Mouse (Mus musculus) splenic B cell, adult 2 months (primary cell): Measurements from ENCODE around the gene Cbarp.

Experiments used
- DNase-seq: peaks from one replicate; pipeline ENCODE4 v3.0.0-alpha.2; 2011; ENCODE audit warnings: low read depth, low spot score
- H3K27me3 ChIP-seq: 2 replicates; pipeline ENCODE4 v1.6.1; 2012; ENCODE audit warnings: mild to moderate bottlenecking, low read length, moderate library complexity, mixed read lengths; ENCODE audit not compliant: control insufficient read depth, poor library complexity, insufficient read depth, severe bottlenecking
- H3K36me3 ChIP-seq: 2 replicates; pipeline ENCODE4 v1.6.1; 2012; ENCODE audit warnings: mild to moderate bottlenecking, low read length, moderate library complexity, mixed read lengths; ENCODE audit not compliant: control insufficient read depth, poor library complexity, insufficient read depth, severe bottlenecking

Gene Cbarp

DNA sequence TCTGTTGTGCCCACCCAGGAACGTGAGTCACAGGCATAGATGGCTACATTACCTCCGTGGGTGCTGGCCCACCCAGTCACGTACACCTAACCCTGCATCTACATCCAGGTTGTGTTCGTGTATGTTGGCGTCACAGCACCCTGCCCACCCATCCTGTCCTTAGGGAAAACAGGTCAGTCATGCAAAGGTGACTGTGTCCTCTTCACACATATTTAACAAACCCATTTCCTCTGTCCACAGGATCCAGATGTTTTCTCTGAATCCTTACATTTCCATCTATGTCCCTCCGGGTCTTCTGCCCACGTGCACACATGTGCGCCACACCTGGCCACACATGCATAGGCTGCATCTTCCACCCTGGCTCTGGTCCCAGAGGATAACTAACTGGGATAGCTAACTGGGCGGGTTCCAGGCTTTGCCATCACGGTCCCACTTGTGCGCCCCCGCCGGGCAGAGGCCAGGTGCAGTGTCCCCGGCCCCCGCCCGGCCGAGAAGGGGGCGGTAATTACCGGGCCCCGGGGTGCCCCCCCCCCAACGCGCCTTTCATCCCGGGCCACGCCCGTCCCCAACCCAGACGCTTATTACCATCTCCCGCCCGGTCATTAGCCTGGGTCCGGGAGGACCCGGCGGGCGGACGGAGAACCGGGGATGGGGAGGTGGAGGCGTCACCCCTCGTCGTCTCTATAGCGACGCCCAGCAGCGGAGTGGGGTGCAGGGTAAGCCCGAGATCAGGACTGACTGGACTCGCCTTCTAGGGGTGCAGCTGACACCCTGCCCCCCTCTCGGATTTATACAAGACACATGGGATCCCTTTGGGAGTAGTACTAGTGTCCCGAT is 23.7 kb upstream of the Cbarp start:
- Histone ChIP-seq H3K36me3 (no peaks in the 10 kb centered on the region), H3K27me3 (no peaks in the 10 kb centered on the region)
- DNase-seq: no peak

DNA sequence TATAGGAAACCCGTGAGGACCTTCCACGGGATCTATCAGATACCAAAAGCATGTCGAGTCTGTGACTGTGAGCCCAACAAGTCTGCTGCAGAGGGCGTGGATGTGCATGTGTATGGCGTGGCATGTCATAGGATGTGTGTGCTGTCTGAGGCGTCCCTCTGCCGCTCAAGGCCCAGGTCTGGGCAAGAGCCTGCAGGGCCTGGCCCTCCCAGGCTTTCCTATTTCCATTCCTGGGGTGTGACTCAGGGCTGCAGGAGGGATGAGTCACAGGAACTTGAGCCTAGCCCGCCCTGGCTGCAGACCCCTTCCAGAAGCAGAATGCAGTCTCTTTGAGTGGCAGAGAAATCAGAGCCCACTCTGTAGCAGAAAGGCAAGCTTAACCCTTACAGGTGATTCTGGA is 23.1 kb upstream of the Cbarp start:
- no peak for DNase-seq
- H3K27me3 ChIP-seq: no peaks in the 10 kb centered on the region

DNA sequence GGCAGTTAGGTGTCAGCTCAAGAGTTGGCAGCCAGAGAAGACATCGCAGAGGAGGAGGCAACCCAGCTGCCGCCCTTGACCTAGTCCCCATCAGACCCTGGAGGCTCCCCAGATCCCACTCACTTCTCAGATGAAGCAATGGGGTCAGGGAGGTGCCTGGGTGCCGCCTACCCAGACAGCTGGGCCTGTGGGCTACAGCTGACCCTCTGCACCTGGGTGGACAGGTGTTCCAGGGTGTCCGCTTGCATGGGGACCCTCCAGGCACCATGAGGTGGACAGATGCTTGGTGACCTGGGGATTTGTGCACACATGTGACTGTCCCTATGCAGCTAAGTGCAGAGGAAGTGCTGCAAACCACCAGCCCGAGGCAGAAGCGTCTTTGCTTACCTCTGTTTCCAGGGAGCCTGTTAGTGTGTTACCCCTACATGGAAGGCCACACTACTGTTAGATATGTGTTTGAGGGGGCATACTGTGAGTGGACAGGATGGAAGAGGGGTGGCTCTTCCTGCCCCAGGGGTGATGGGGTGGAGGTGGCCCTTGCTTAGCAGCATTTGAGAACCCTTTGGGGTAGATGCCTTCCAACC is 22.2 kb upstream of the Cbarp start:
- DNase-seq: no peak
- H3K36me3 ChIP-seq: no peaks in the 10 kb centered on the region
- no peaks in the 10 kb centered on the region for H3K27me3 ChIP-seq

More for the DNA sequence above, 23.1 kb upstream of the Cbarp start:
- H3K36me3 ChIP-seq: no peaks in the 10 kb centered on the region

DNA sequence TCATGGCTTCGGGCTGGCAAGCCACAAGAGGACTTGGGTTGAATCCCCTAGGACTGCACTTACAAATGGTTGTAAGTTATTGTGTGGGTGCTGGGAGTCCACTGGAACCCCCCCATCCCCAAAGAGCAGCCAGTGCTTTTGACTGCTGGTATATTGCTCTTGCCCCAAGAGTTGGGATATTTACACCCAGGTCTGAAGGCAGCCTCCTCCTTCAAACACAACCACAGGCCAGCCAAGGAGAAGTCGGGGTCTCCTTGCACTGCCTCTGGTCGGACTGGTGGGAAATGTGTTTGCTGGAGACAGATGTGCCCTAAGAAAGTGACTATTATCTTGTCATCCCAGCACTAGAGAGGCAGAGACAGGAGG is 21.6 kb upstream of the Cbarp start:
- no peaks in the 10 kb centered on the region for H3K27me3 ChIP-seq
- no peaks in the 10 kb centered on the region; the same call in 1 of the 2 replicates for H3K36me3 ChIP-seq
- no peak for DNase-seq

DNA sequence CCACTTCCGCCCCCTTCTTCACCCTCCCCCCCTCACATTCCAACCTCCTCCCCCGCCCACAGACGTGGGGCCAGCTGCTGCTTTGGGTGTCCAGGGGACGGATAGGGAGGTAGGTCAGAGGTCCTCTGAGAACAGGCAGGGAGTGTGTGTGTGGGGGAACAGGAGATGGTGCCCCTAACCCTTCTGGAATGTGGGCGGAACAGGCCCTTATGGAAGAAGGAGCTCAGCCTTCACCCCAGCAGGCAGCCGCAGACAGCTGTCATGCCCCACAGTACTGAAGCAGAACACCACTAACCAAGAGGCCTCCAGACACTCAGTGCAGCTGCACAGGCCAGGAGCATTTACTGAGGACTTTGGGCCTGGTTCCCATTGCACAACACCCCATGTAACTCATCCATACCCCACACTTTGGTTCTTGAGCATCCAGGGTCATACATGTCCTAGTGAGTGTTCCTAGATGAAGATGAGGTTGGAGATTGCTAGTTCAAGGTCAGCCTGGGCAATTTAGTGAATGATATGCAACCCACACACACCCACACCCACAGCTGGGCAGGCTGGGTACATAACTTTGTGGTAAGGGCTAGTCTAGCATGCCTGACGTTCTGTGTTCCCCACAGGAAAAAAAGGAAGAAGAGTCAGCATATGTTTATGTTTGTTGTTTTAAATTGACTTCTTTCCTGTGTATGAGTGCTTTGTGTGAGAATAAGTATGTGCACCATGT is 21.0 kb upstream of the Cbarp start:
- Histone ChIP-seq H3K36me3 (peaks cover 4% of the 10 kb centered on the region), H3K27me3 (no peaks in the 10 kb centered on the region)
- DNase-seq: no peak

DNA sequence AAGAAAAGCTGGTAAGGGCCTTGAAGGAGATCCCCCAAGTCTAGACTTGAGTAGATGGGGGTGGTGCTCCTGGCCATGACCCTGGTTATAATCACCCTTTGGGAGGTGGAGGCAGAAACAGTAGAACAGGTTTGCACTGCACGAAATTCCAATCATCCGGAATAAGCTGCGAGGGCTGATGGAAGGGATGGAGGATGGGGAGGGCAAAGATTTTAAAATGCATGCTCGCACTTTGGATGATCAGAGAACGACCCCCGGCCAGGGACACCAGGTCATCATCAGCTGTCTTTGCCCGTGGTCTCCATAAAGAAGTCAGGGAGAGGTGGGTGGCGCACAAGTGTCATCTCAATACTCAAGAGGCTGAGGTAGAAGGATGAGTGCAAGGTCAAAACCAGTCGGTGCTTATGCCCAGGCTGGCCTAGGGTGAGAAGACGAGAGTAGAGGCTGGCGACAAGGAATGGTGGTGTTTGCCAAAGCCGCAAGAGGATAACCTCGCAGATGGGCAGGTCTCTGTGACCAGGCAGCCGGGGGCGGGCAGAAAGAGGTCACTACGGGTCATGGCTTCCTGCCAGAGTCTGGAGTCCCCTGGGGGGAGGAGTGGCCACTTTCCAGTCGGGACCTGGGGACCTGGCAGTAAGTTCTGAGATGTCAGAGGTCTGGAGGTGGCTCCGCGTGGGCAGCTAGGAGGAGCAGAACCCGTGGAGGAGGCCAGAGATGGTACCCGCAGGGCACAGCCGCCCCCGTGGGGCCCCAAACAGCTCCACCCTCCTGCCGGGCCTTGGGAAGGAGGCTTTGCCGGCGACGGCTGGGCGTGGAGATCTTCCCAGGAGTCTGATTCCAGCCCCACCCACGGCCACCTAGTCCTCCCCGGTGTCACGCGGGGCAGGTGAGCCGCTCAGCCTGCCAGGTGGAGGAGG is 20.1 kb upstream of the Cbarp start:
- Histone ChIP-seq H3K36me3 (peaks cover 12% of the 10 kb centered on the region), H3K27me3 (no peaks in the 10 kb centered on the region)
- peak; percentile 68 for DNase-seq

DNA sequence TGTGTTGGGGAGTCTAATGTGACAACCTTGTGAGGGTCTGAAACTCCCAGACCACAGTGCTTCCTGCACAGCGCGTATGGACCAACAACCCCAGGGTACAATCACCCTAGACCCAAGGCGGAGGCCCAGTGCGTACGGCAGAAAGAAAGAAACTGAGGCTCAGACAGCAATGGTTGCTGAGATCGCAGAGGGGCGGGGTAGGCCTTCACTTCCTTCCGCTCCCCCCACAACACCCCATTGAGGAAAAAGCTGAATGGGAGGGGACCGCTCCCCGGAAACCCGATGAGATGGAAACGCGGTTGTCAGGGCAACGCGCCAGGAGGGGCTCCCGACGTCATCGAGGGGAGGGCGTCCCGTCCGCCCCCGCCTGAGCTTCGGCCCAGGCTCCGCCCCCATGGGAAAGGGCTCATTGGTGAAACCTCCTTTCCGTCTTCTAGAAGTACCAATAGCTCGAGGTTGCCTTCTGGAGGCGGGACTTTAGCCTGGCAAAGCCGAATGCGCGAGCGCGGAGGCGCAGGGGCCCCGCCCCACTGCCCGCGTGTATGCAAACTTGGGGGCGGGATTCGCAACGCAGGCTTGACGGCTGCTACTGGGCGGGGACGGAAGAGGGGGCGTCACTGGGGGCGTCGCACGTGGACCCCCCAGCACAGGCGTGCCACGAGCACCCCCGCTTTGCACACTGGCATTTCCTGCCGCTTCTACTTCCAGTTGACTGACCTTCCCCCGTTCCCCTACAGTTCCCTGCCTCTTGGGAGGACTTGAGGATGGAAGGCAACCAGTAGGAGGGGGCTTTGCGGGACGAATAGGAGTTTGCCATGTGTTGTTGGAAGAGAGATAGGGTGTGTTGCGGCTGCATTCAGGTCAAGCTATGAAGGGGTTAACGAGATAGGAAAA is 19.2 kb upstream of the Cbarp start:
- peak; percentile 100 for DNase-seq
- Histone ChIP-seq H3K36me3 (peaks cover 19% of the 10 kb centered on the region), H3K27me3 (no peaks in the 10 kb centered on the region)

DNA sequence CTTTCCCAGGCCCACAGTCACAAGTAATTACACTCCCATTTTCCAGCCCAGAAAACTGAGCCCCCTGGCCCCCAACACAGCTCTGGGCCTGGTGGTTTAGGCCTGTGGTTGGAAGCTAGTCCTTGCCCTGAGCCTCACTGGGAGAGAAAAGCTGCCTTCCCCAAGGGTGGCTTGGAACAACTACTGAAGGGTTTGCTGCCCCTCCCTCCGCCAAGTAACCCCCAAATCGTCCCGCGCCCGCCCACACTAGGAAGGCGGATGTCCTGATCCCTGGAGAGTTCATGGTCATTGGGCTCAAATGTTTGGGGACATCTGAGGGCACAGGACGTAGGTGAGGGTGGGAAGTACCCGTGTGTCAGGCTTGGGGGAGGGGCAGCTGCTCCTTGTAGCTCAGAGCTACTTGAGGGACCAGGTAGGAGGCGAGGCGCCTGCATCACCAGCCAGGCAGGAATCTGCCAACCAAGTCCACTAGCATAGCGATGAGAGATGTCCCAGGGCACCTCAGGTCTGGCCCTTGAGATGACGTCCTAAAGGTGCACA is 18.5 kb upstream of the Cbarp start:
- peak; percentile 89 for DNase-seq
- no peaks in the 10 kb centered on the region for H3K27me3 ChIP-seq
- H3K36me3 ChIP-seq: peaks cover 22% of the 10 kb centered on the region

DNA sequence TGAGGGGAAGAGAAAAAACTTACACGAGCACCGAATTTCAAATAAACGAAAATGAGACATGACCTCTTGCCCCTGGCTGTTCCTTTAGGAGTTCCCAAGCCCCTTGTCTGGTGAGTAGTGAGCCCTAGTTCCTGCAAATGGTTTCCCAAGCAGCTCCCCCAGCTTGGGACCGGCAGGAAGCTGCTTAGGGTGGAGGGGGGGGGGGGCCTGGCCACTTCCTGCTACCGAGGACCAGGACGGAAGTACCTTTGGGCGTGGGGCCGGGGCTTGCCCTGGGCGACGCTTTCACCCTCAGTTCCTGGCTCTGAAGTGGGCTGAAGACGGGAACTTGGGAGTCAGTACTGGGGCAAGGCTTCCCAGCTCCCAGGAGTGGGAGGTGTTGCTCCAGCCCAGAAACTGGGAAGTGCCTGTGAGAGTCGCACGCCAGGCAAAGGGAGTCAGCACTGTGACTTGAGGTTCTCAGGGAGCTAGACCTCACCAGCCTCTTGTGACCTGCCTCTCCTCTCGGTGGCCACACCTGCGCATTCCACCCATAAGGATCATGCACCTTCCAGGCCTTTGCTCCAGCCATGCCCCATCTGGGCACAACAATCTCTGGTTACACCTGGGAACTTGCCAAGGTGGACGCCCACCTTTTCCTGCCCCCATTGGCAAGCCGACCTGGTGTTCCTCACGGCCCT is 17.8 kb upstream of the Cbarp start:
- peaks cover 28% of the 10 kb centered on the region for H3K36me3 ChIP-seq
- peak; percentile 84 for DNase-seq
- H3K27me3 ChIP-seq: no peaks in the 10 kb centered on the region

DNA sequence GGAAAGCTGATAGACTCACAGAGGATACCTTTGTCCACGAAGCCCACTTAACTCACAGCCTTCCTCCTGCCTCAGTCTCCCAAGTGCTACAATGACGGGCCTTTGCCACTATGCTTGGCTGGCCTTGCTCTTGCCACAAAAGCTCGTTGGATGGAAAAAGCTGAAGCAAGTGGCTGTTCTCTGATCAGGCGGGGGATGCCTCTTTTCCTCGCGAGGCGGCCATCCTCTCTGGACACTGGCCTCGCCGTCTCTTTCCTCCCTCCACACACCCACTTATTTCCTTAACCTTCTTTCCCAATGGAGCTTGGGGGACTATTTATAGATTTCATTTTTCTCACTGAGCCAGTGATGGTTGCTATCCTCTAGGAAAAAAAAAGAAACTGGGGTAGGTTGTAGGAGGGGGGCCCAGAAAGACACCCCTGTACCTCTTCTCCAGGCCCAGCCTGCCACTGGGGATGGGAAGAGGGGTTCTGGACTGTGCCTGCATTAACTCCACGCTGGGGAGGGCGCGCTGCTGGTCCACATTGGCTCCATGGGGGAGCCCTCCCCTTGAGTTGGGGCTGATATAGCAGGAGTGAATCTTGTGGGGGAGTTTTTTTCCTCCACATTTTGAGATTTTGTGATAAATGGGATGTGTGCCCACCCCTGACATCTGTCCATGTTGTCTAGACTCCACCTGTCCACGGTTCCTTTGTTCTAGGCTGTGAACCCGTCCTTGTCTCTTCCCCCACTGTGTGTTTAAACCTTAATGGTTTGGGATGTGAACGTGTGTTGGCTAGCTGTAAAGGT is 16.7 kb upstream of the Cbarp start:
- Histone ChIP-seq H3K36me3 (peaks cover 31% of the 10 kb centered on the region), H3K27me3 (no peaks in the 10 kb centered on the region)
- DNase-seq: no peak

DNA sequence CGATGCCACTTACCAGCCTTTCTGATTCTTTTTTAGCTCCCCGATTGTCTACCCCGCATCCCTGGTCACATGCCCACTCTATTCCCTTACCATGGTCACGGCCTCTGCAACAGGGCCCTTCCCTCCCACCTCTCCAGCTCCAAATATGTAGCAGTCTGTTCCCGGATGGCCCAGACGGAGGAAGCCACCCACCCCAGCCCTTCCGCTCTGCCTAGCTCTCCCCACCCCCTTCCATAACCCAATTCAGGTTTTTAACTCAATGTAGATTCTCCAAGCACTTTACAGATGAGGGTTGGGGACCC is 16.1 kb upstream of the Cbarp start:
- Histone ChIP-seq H3K27me3 (no peaks in the 10 kb centered on the region), H3K36me3 (peaks cover 31% of the 10 kb centered on the region)
- DNase-seq: no peak

DNA sequence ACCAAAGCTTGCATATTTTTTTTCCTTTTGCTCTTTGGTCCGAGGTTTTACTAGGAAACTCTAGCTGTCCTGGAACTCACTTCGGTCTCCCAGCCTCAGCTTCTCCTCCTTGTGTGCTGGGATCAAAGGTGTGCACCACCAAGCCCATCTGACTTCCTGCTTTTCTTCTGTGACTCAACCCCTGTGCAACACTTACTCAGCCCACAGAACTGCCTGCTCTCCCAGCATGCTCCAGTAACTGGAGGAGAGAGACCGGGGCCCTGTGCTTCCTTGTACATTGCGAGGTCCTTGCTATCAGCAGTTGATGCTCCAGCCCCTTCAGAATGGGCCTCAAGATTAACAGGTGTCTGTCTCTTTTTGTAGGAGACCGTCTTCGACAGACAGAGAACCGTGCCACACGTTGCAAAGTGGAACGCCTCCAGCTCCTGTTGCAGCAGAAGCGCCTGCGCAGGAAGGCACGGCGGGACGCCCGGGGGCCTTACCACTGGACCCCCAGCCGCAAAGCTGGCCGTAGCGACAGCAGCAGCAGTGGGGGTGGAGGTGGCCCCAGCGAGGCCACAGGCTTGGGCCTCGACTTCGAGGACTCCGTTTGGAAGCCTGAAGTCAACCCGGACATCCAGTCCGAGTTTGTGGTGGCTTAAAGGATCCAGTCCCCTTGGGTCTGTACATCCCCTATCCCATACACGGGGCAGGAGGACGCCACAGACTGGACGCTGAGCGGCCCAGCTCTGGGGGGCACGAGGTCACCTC is 15.5 kb upstream of the Cbarp start:
- DNase-seq: no peak
- H3K36me3 ChIP-seq: peaks cover 32% of the 10 kb centered on the region
- H3K27me3 ChIP-seq: no peaks in the 10 kb centered on the region
